In genomic region chr19:4096642-4097440, GRCm38 (mm10) we compare ENCODE assay signal across 8 mouse cellular contexts. TPM values are rescaled to one million over a fixed set of nuclear protein-coding genes. Genes with fewer than 3 reads are reported as not detected.
A peak's percentile ranks its signal among the peaks of the same experiment; 100 is the strongest.
DNase-seq lines count a peak whose midpoint lies in the region; ATAC-seq lines count a peak whose summit lies in the region.

Gene Cdk2ap2, plus strand, starts transcription at chr19:4097182.

- peak within 1 kb of the TSS; percentile 81 for H3K4me2 ChIP-seq in kidney, embryonic 15.5 days

- H3K9me3 ChIP-seq in heart, embryonic 10.5 days: no peaks in the 10 kb centered on the region
- no peaks in the 10 kb centered on the region for H3K9me3 ChIP-seq in kidney, embryonic 15.5 days (replicated peaks)

- H3K27ac ChIP-seq in heart, embryonic 10.5 days: peak within 1 kb of the TSS; percentile 92
- peak within 1 kb of the TSS; percentile 95 for H3K27ac ChIP-seq in kidney, embryonic 15.5 days

- ATAC-seq in erythroblast, adult 5-6 weeks (replicated peaks; ENCODE audit: low FRiP score, poor library complexity, severe bottlenecking): peak; percentile 75
- ATAC-seq in kidney, embryonic 15.5 days (replicated peaks; ENCODE audit: low FRiP score): peak; percentile 93
- peak; percentile 67 for ATAC-seq in monocyte, adult 5-6 weeks (replicated peaks; ENCODE audit: insufficient number of reproducible peaks, low FRiP score, low TSS enrichment, poor library complexity, severe bottlenecking)

- 0 out of 2 replicates have a peak, but pooled peaks cover 2% of the 10 kb centered on the region for H3K36me3 ChIP-seq in heart, embryonic 10.5 days
- H3K36me3 ChIP-seq in kidney, embryonic 15.5 days: no peaks in the 10 kb centered on the region

- H3K4me1 ChIP-seq in heart, embryonic 10.5 days: peaks cover 54% of the 10 kb centered on the region
- H3K4me1 ChIP-seq in kidney, embryonic 15.5 days: peaks cover 52% of the 10 kb centered on the region

- H3K4me3 ChIP-seq in heart, embryonic 10.5 days: peak within 1 kb of the TSS; percentile 84
- H3K4me3 ChIP-seq in kidney, embryonic 15.5 days (replicated peaks): peak within 1 kb of the TSS; percentile 65

- peak within 1 kb of the TSS; percentile 57 for H3K9ac ChIP-seq in kidney, embryonic 15.5 days

- H3K27me3 ChIP-seq in heart, embryonic 10.5 days (ENCODE audit: insufficient read depth, poor library complexity, severe bottlenecking): peaks cover 18% of the 10 kb centered on the region
- peaks cover 20% of the 10 kb centered on the region for H3K27me3 ChIP-seq in kidney, embryonic 15.5 days

- peak; percentile 98 for DNase-seq in B cell, adult 2 months
- peak; percentile 100 for DNase-seq in brain, adult 2 months (ENCODE audit: low read depth, low spot score)
- peak; percentile 100 for DNase-seq in heart, embryonic 10.5 days (ENCODE audit: low spot score)
- peak; percentile 99 for DNase-seq in liver
- peak; percentile 99 to 100 for DNase-seq in spleen, postnatal 4 days (ENCODE audit: low spot score in 2 of 2)

- WGBS in heart, embryonic 10.5 days: under 1% methylated on average over 65 of the region's 65 CpGs
- under 1% methylated on average over 65 of the region's 65 CpGs for WGBS in kidney, embryonic 15.5 days

RNA-seq across cellular contexts. Expression of gene Cdk2ap2, which starts in this region (rescaled TPM):
- 51.9 and 92.4 TPM in 2 replicates for total RNA-seq in erythroblast, adult 5-6 weeks (2015; ENCODE audit: low replicate concordance)
- total RNA-seq in erythroblast, adult 5-6 weeks (2017; ENCODE audit: low replicate concordance): 11.8 and 18.7 TPM in 2 replicates
- 67.9 and 86.0 TPM in 2 replicates for polyA plus RNA-seq in heart, embryonic 10.5 days (2016; fragmentation: Nextera tagmentation; extraction: Ambion mirVana)
- 116 and 117 TPM in 2 replicates for polyA plus RNA-seq in kidney, embryonic 15.5 days (2015; fragmentation: Nextera tagmentation; extraction: Ambion mirVana)
- 77.3 to 120 TPM (median 92.6 TPM) in 3 replicates for total RNA-seq in monocyte, adult 5-6 weeks (2017)

Comparison
In these comparisons a context has a peak if more than half of its experiments do, and no peak if none do; other contexts are left out.
1. Peak in every context shown above with its lines: DNase-seq, ATAC-seq, H3K4me3 ChIP-seq and H3K27ac ChIP-seq.